Mouse (Mus musculus): ENCODE data around the gene Sept4. TPM values are rescaled to one million over a fixed set of nuclear protein-coding genes. Genes with fewer than 3 reads are reported as not detected.

Sept4 gene
- total and polyA plus RNA-seq, 2 experiments from 2014 or later = 20.6 to 49.1 TPM

GRCm38 (mm10) chr11:87554386-87554785 lies 14.3 kb upstream of the Sept4 start:
- H3K9ac ChIP-seq (replicated peaks; ENCODE audit: low read depth, low read length) = no peak overlapping the region
- no peak overlapping the region for H3K4me3 ChIP-seq (ENCODE audit: low read depth, low read length)
- peak overlapping the region; percentile 23; the same call in 1 of the 2 replicates for H3K4me2 ChIP-seq (ENCODE audit: low read depth, low read length)
- ATAC-seq (ENCODE audit: insufficient read depth, low read depth) (peak; percentile 33; the same call in 1 of the 2 replicates), DNase-seq (ENCODE audit: low spot score) (peak; percentile 42)
- peak overlapping the region; percentile 64 for H3K27ac ChIP-seq (ENCODE audit: low read depth)
- no peak for TF ChIP-seq CTCF (IDR thresholded peaks at IDR 0.05; ENCODE audit: low read depth)
- no peak for TF ChIP-seq EP300 (IDR thresholded peaks at IDR 0.05; ENCODE audit: low read depth)
- H3K27me3 ChIP-seq (ENCODE audit: control insufficient read depth, insufficient read depth, low read length) = no peaks in the 10 kb centered on the region
- 2% methylated on average over 5 of the region's 5 CpGs for WGBS
- H3K36me3 ChIP-seq (replicated peaks; ENCODE audit: control insufficient read depth, insufficient read depth, low read length) = no peaks in the 10 kb centered on the region
- H3K9me3 ChIP-seq (replicated peaks; ENCODE audit: control insufficient read depth, low read length) = no peaks in the 10 kb centered on the region
- H3K4me1 ChIP-seq (ENCODE audit: control insufficient read depth, insufficient read depth) = peaks cover 13% of the 10 kb centered on the region; the same call in 1 of the 2 replicates

DNA sequence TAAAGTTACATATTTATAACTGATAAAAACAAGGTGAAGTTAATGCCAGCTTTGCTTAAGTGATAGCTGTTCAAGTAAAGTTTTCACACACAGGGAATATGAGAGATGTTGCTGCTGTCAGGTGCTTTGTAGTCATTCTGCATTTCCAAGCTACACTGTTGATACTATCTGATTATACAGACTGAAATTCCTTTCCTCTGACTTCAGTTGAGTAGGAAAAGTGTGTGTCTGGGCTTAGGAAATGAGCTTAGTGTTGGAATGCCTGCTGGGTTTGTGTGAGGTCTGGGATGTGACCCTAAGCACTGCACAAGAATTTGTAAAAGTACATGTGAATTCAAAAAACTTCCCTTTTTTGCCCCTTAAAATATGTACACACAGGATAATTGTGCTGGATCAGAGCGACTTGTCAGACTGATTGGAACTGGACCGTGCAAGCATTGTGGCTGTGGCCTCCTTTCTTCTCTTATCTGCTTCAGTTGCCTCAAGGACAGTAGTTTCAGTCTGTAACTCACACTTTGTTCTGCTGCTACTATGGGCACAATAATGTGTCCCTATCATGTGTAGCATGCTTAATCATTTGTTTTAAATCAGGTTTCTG lies 13.5 kb upstream of the Sept4 start:
- Histone ChIP-seq H3K9me3 (replicated peaks; ENCODE audit: control insufficient read depth, low read length) (no peaks in the 10 kb centered on the region), H3K4me1 (ENCODE audit: control insufficient read depth, insufficient read depth) (peaks cover 13% of the 10 kb centered on the region; the same call in 1 of the 2 replicates), H3K27me3 (ENCODE audit: control insufficient read depth, insufficient read depth, low read length) (no peaks in the 10 kb centered on the region), H3K4me2 (ENCODE audit: low read depth, low read length) (no peak overlapping the region), H3K4me3 (ENCODE audit: low read depth, low read length) (no peak overlapping the region), H3K9ac (replicated peaks; ENCODE audit: low read depth, low read length) (no peak overlapping the region), H3K36me3 (replicated peaks; ENCODE audit: control insufficient read depth, insufficient read depth, low read length) (no peaks in the 10 kb centered on the region), H3K27ac (ENCODE audit: low read depth) (peak overlapping the region; percentile 64)
- DNase-seq (ENCODE audit: low spot score) (peak; percentile 46), ATAC-seq (ENCODE audit: insufficient read depth, low read depth) (no peak; the same call in 1 of the 2 replicates)
- TF ChIP-seq CTCF (IDR thresholded peaks at IDR 0.05; ENCODE audit: low read depth) (no peak), EP300 (IDR thresholded peaks at IDR 0.05; ENCODE audit: low read depth) (no peak)
- 28% methylated on average over 2 of the region's 2 CpGs for WGBS

DNA sequence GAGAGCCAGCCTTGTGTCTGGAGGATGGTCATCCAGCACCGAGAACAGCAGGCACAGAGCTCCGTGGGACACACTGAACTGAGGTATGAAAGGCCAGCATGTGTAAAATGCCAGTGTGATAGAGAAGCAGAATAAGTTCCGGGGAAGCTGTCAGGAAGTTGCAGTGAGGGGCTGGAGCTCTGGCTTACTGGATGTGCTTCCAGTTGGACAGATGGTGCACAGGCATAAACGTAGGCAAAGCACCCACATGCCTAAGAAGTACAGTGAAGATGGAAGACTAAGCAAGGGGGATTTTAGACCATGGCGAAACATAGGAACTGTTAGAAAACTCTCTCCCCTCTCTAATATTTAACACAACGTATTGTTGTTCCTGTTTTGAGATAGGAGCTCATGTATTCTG lies 7.5 kb upstream of the Sept4 start:
- no peak for DNase-seq (ENCODE audit: low spot score)
- no peaks in the 10 kb centered on the region for H3K27me3 ChIP-seq (ENCODE audit: control insufficient read depth, insufficient read depth, low read length)
- no peak overlapping the region for H3K4me3 ChIP-seq (ENCODE audit: low read depth, low read length)
- H3K4me2 ChIP-seq (ENCODE audit: low read depth, low read length) = no peak overlapping the region
- ATAC-seq (ENCODE audit: insufficient read depth, low read depth) = no peak
- TF ChIP-seq EP300 (IDR thresholded peaks at IDR 0.05; ENCODE audit: low read depth) (no peak), CTCF (IDR thresholded peaks at IDR 0.05; ENCODE audit: low read depth) (no peak)
- H3K9me3 ChIP-seq (replicated peaks; ENCODE audit: control insufficient read depth, low read length) = no peaks in the 10 kb centered on the region
- WGBS = 29% methylated on average over 6 of the region's 6 CpGs
- no peak overlapping the region for H3K9ac ChIP-seq (replicated peaks; ENCODE audit: low read depth, low read length)
- no peak overlapping the region for H3K27ac ChIP-seq (ENCODE audit: low read depth)
- H3K36me3 ChIP-seq (replicated peaks; ENCODE audit: control insufficient read depth, insufficient read depth, low read length) = no peaks in the 10 kb centered on the region
- H3K4me1 ChIP-seq (ENCODE audit: control insufficient read depth, insufficient read depth) = peaks cover 6% of the 10 kb centered on the region; the same call in 1 of the 2 replicates

GRCm38 (mm10) chr11:87566501-87566900 lies 2.2 kb upstream of the Sept4 start, which contains the start of gene Gm11492:
Gm11492 (plus strand) TSS chr11:87566653.
- TF ChIP-seq CTCF (IDR thresholded peaks at IDR 0.05; ENCODE audit: low read depth) (no peak), EP300 (IDR thresholded peaks at IDR 0.05; ENCODE audit: low read depth) (no peak)
- Histone ChIP-seq H3K9ac (replicated peaks; ENCODE audit: low read depth, low read length) (no peak within 1 kb of the TSS), H3K36me3 (replicated peaks; ENCODE audit: control insufficient read depth, insufficient read depth, low read length) (no peaks in the 10 kb centered on the region), H3K4me2 (ENCODE audit: low read depth, low read length) (no peak within 1 kb of the TSS), H3K27me3 (ENCODE audit: control insufficient read depth, insufficient read depth, low read length) (no peaks in the 10 kb centered on the region), H3K9me3 (replicated peaks; ENCODE audit: control insufficient read depth, low read length) (no peaks in the 10 kb centered on the region), H3K4me1 (ENCODE audit: control insufficient read depth, insufficient read depth) (peaks cover 22% of the 10 kb centered on the region), H3K27ac (ENCODE audit: low read depth) (peak within 1 kb of the TSS; percentile 65), H3K4me3 (ENCODE audit: low read depth, low read length) (no peak within 1 kb of the TSS)
- DNase-seq (ENCODE audit: low spot score) (no peak), ATAC-seq (ENCODE audit: insufficient read depth, low read depth) (no peak; the same call in 1 of the 2 replicates)
- 54% methylated on average over 3 of the region's 3 CpGs for WGBS

GRCm38 (mm10) chr11:87570743-87571142 lies 2.0 kb downstream of the Sept4 start:
- 9% methylated on average over 5 of the region's 5 CpGs for WGBS
- Histone ChIP-seq H3K27ac (ENCODE audit: low read depth) (peak overlapping the region; percentile 74), H3K4me2 (ENCODE audit: low read depth, low read length) (no peak overlapping the region), H3K36me3 (replicated peaks; ENCODE audit: control insufficient read depth, insufficient read depth, low read length) (no peaks in the 10 kb centered on the region), H3K4me1 (ENCODE audit: control insufficient read depth, insufficient read depth) (peaks cover 34% of the 10 kb centered on the region), H3K9me3 (replicated peaks; ENCODE audit: control insufficient read depth, low read length) (no peaks in the 10 kb centered on the region), H3K4me3 (ENCODE audit: low read depth, low read length) (no peak overlapping the region), H3K27me3 (ENCODE audit: control insufficient read depth, insufficient read depth, low read length) (no peaks in the 10 kb centered on the region), H3K9ac (replicated peaks; ENCODE audit: low read depth, low read length) (no peak overlapping the region)
- ATAC-seq (ENCODE audit: insufficient read depth, low read depth) (no peak), DNase-seq (ENCODE audit: low spot score) (no peak)
- TF ChIP-seq EP300 (IDR thresholded peaks at IDR 0.05; ENCODE audit: low read depth) (no peak), CTCF (IDR thresholded peaks at IDR 0.05; ENCODE audit: low read depth) (no peak)
